Mouse (Mus musculus): ENCODE measurements at regions not wholly inside any gene's neighbourhood (a gene's known extent, or its start where the extent isn't known, plus 50 kb on each side); places are given as distances from the start of the nearest gene placed in this dataset.
A peak's percentile ranks its signal among the peaks of the same experiment; 100 is the strongest.

- no peak for DNase-seq (ENCODE audit: low spot score)
- intact Hi-C loops (cut with DNase I): loop anchor here (2.0 to 5.0 kb wide), 2 partner anchors 76 to 144 kb away; no protein-coding TSS in a partner anchor
Measured at GRCm38 (mm10) chr10:99408786-99409185, 145.8 kb downstream of the Dusp6 start.

GRCm38 (mm10) chr10:99409744-99410143 is 146.7 kb downstream of the Dusp6 start:
- peak; percentile 23 for DNase-seq (ENCODE audit: low spot score)
- intact Hi-C loops (cut with DNase I): loop anchor here (2.0 to 10.0 kb wide), 5 partner anchors 48 to 242 kb away; no protein-coding TSS in a partner anchor

- DNase-seq (ENCODE audit: low spot score): no peak
- intact Hi-C loops (cut with DNase I): loop anchor here (5.0 to 10.0 kb wide), 3 partner anchors 47 to 243 kb away; no protein-coding TSS in a partner anchor
Measured at GRCm38 (mm10) chr10:99410754-99411153, 147.7 kb downstream of the Dusp6 start.

- no peak for DNase-seq (ENCODE audit: low spot score)
- intact Hi-C loops (cut with DNase I): loop anchor here (5.0 to 10.0 kb wide), 3 partner anchors 44 to 246 kb away; no protein-coding TSS in a partner anchor
Measured at GRCm38 (mm10) chr10:99413455-99413854, 150.4 kb downstream of the Dusp6 start.

- intact Hi-C loops (cut with DNase I): loop anchor here (10.0 kb wide), 1 partner anchor 159 kb away; no protein-coding TSS in a partner anchor
- no peak for DNase-seq (ENCODE audit: low spot score)
Measured at GRCm38 (mm10) chr10:99416271-99416670, 153.2 kb downstream of the Dusp6 start.

GRCm38 (mm10) chr10:99416896-99417479 is 154.0 kb downstream of the Dusp6 start:
- intact Hi-C loops (cut with DNase I): loop anchor here (10.0 kb wide), 1 partner anchor 158 kb away; no protein-coding TSS in a partner anchor
- DNase-seq (ENCODE audit: low spot score): no peak

- intact Hi-C loops (cut with DNase I): loop anchor here (10.0 kb wide), 1 partner anchor 157 kb away; no protein-coding TSS in a partner anchor
Measured at GRCm38 (mm10) chr10:99417591-99417990, 154.6 kb downstream of the Dusp6 start.

GRCm38 (mm10) chr10:99418497-99418896 is 155.5 kb downstream of the Dusp6 start:
- no peak for DNase-seq (ENCODE audit: low spot score)
- intact Hi-C loops (cut with DNase I): loop anchor here (10.0 kb wide), 1 partner anchor 156 kb away; no protein-coding TSS in a partner anchor

More at GRCm38 (mm10) chr10:99417591-99417990, 154.6 kb downstream of the Dusp6 start:
- no peak for DNase-seq (ENCODE audit: low spot score)

GRCm38 (mm10) chr10:99419532-99419931 is 156.5 kb downstream of the Dusp6 start:
- no peak for DNase-seq (ENCODE audit: low spot score)
- intact Hi-C loops (cut with DNase I): loop anchor here (10.0 kb wide), 1 partner anchor 155 kb away; no protein-coding TSS in a partner anchor

- DNase-seq (ENCODE audit: low spot score): no peak
- intact Hi-C loops (cut with DNase I): no loop called here
Measured at GRCm38 (mm10) chr10:99423406-99423805, 160.4 kb downstream of the Dusp6 start.

- DNase-seq (ENCODE audit: low spot score): no peak
- intact Hi-C loops (cut with DNase I): no loop called here
Measured at GRCm38 (mm10) chr10:99425265-99425664, 162.2 kb downstream of the Dusp6 start.

GRCm38 (mm10) chr10:99430175-99430574 is 167.1 kb downstream of the Dusp6 start:
- intact Hi-C loops (cut with DNase I): no loop called here
- no peak for DNase-seq (ENCODE audit: low spot score)

GRCm38 (mm10) chr10:99430669-99431561 is 167.9 kb downstream of the Dusp6 start:
- no peak for DNase-seq (ENCODE audit: low spot score)
- intact Hi-C loops (cut with DNase I): no loop called here

GRCm38 (mm10) chr10:99437060-99437459 is 174.0 kb downstream of the Dusp6 start:
- intact Hi-C loops (cut with DNase I): no loop called here
- no peak for DNase-seq (ENCODE audit: low spot score)

- intact Hi-C loops (cut with DNase I): no loop called here
- DNase-seq (ENCODE audit: low spot score): no peak
Measured at GRCm38 (mm10) chr10:99440169-99440568, 177.1 kb downstream of the Dusp6 start.

GRCm38 (mm10) chr10:99441014-99441413 is 178.0 kb downstream of the Dusp6 start:
- intact Hi-C loops (cut with DNase I): no loop called here
- peak; percentile 60 for DNase-seq (ENCODE audit: low spot score)

GRCm38 (mm10) chr10:99441931-99442330 is 178.9 kb downstream of the Dusp6 start:
- intact Hi-C loops (cut with DNase I): no loop called here
- no peak for DNase-seq (ENCODE audit: low spot score)

- intact Hi-C loops (cut with DNase I): no loop called here
- no peak for DNase-seq (ENCODE audit: low spot score)
Measured at GRCm38 (mm10) chr10:99443453-99444170, 180.6 kb downstream of the Dusp6 start.

GRCm38 (mm10) chr10:99450714-99451625 is 187.9 kb downstream of the Dusp6 start:
- intact Hi-C loops (cut with DNase I): no loop called here

More at GRCm38 (mm10) chr10:99450714-99451625, 187.9 kb downstream of the Dusp6 start:
- no peak for DNase-seq (ENCODE audit: low spot score)
